Mouse (Mus musculus): ENCODE measurements around the gene a.

GRCm38 (mm10) chr2:154774032-154774431 lies 17.2 kb upstream of the a start:
- TF ChIP-seq CTCF (IDR thresholded peaks at IDR 0.05; ENCODE audit: low read depth, low read length) = no peak
- no peak for TF ChIP-seq TAL1 (conservative IDR thresholded peaks at IDR 0.05; ENCODE audit: low read depth, low read length)
- TF ChIP-seq GATA1 (IDR thresholded peaks at IDR 0.05; ENCODE audit: borderline replicate concordance, low read length) = no peak

Measured in G1E (cell line).